Mouse (Mus musculus) NIH3T3 (cell line): ENCODE data around the gene Lemd1.

Source experiments
- DNase-seq: peaks from one replicate; pipeline ENCODE4 v3.0.0-alpha.2; 2012; ENCODE audit warnings: low read depth

Gene Lemd1

GRCm38 (mm10) chr1:132290921-132291675, 99.9 kb downstream of the Lemd1 start:
- DNase-seq, result peak; percentile 79

GRCm38 (mm10) chr1:132291706-132292105, 100.5 kb downstream of the Lemd1 start:
- peak; percentile 73 for DNase-seq

- peak; percentile 78 for DNase-seq
These were observed 101.3 kb downstream of the Lemd1 start for GRCm38 (mm10) chr1:132292318-132293129.

- DNase-seq, result no peak
These were observed 104.3 kb downstream of the Lemd1 start for GRCm38 (mm10) chr1:132295506-132295905.

- DNase-seq, result peak; percentile 77
These were observed 104.8 kb downstream of the Lemd1 start for GRCm38 (mm10) chr1:132296051-132296450.

GRCm38 (mm10) chr1:132298425-132298800, 107.2 kb downstream of the Lemd1 start, which contains the start of gene Klhdc8a:
Gene Klhdc8a (plus strand): TSS chr1:132298626.
- DNase-seq, result peak; percentile 69

GRCm38 (mm10) chr1:132298801-132299464, 107.7 kb downstream of the Lemd1 start:
- peak; percentile 66 for DNase-seq

- DNase-seq, result no peak
These were observed 108.5 kb downstream of the Lemd1 start for GRCm38 (mm10) chr1:132299744-132300143.

GRCm38 (mm10) chr1:132301242-132301641, 110.0 kb downstream of the Lemd1 start:
- DNase-seq, result no peak

GRCm38 (mm10) chr1:132302341-132302866, 111.2 kb downstream of the Lemd1 start:
- DNase-seq, result no peak

GRCm38 (mm10) chr1:132304618-132305214, 113.5 kb downstream of the Lemd1 start:
- DNase-seq, result no peak

GRCm38 (mm10) chr1:132306160-132306559, 114.9 kb downstream of the Lemd1 start:
- peak; percentile 81 for DNase-seq

- DNase-seq, result peak; percentile 49
These were observed 115.6 kb downstream of the Lemd1 start for GRCm38 (mm10) chr1:132306808-132307207.

GRCm38 (mm10) chr1:132307962-132308361, 116.7 kb downstream of the Lemd1 start:
- no peak for DNase-seq

- DNase-seq, result no peak
These were observed 117.4 kb downstream of the Lemd1 start for GRCm38 (mm10) chr1:132308674-132309073.
